Mouse (Mus musculus) ES-Bruce4 (cell line): ENCODE data around the gene Tspoap1. TPM values are rescaled to one million over a fixed set of nuclear protein-coding genes. Genes with fewer than 3 reads are reported as not detected.

ENCODE experiments used
- H3K27ac ChIP-seq: 2 replicates; pipeline ENCODE4 v1.5.1; 2012; ENCODE audit warnings: low read length, inconsistent platforms; ENCODE audit not compliant: insufficient read depth
- H3K27me3 ChIP-seq: 2 replicates; pipeline ENCODE4 v1.6.1; 2012; ENCODE audit warnings: mild to moderate bottlenecking, low read length, inconsistent platforms; ENCODE audit not compliant: control insufficient read depth, poor library complexity, insufficient read depth, severe bottlenecking
- H3K36me3 ChIP-seq: 2 replicates; pipeline ENCODE4 v1.6.1; 2012; ENCODE audit warnings: inconsistent platforms, mild to moderate bottlenecking, low read length, moderate library complexity; ENCODE audit not compliant: control insufficient read depth, poor library complexity, insufficient read depth, severe bottlenecking
- H3K4me1 ChIP-seq: one replicate; pipeline ENCODE4 v1.8.1; 2011; ENCODE audit warnings: low read length; ENCODE audit not compliant: control insufficient read depth, insufficient read depth
- H3K4me3 ChIP-seq: 2 replicates; pipeline ENCODE4 v1.5.1; 2011; ENCODE audit warnings: low read depth, mild to moderate bottlenecking, low read length
- H3K9ac ChIP-seq: 2 replicates; pipeline ENCODE4 v1.6.1; 2012; ENCODE audit warnings: low read depth, mild to moderate bottlenecking, inconsistent platforms; ENCODE audit not compliant: poor library complexity, severe bottlenecking
- H3K9me3 ChIP-seq: replicated peaks from 2 replicates; pipeline ENCODE4 v1.6.1; 2012; ENCODE audit warnings: mild to moderate bottlenecking, low read length, inconsistent platforms; ENCODE audit not compliant: control insufficient read depth, poor library complexity, insufficient read depth, severe bottlenecking
- CTCF ChIP-seq: IDR thresholded peaks from one replicate; pipeline ENCODE4 v1.8.1; 2011; ENCODE audit warnings: low read depth, low read length
- EP300 ChIP-seq: IDR thresholded peaks from 2 replicates; pipeline ENCODE4 v1.6.1; 2011; ENCODE audit warnings: low read depth, low read length; ENCODE audit not compliant: insufficient read depth
- POLR2A ChIP-seq: IDR thresholded peaks from one replicate; pipeline ENCODE4 v1.8.1; 2011; ENCODE audit warnings: low read length; ENCODE audit not compliant: insufficient read depth
- polyA plus RNA-seq: library from polyadenylated mRNA; stranded (reverse); fragments of >200 nt; gene quantifications from 2 replicates; pipeline ENCODE4 v1.2.4, GENCODE M21; 2011; ENCODE audit warnings: low read depth; ENCODE audit not compliant: missing spikeins, insufficient read depth, insufficient read length

Gene Tspoap1
- polyA plus RNA-seq, 1 experiment, result 3.2 TPM

DNA sequence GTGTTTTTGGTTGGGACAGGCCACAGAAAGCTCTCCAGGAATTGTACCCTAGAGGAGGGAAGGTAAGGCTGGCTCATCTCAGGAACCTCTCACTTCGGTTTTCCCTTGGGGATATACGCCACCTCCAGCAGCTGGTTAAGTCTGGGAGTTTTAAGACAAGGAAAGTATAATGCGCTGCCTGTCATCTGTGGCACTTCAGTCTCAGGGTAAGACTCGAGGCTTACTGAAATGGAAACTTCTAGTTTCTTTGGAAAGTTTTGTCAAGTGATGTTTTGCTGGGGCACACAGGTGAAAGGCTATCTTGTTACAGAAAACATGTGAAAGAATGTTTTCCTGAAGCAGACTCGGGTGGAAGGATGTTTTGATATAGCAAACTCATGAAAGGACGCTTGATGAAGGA lies 47.1 kb downstream of the Tspoap1 start:
- TF ChIP-seq CTCF (no peak), EP300 (no peak), POLR2A (no peak)
- H3K4me1 ChIP-seq, result no peaks in the 10 kb centered on the region
- H3K36me3 ChIP-seq, result no peaks in the 10 kb centered on the region
- H3K4me3 ChIP-seq, result no peak overlapping the region
- H3K27ac ChIP-seq, result no peak overlapping the region
- no peaks in the 10 kb centered on the region for H3K27me3 ChIP-seq
- H3K9me3 ChIP-seq, result no peaks in the 10 kb centered on the region
- no peak overlapping the region for H3K9ac ChIP-seq

- TF ChIP-seq CTCF, result no peak
- no peak for TF ChIP-seq EP300
- TF ChIP-seq POLR2A, result no peak
- Histone ChIP-seq H3K4me1 (no peaks in the 10 kb centered on the region), H3K27ac (no peak overlapping the region), H3K36me3 (no peaks in the 10 kb centered on the region), H3K27me3 (no peaks in the 10 kb centered on the region), H3K9ac (no peak overlapping the region), H3K4me3 (no peak overlapping the region), H3K9me3 (no peaks in the 10 kb centered on the region)
These were observed 47.9 kb downstream of the Tspoap1 start for GRCm38 (mm10) chr11:87808236-87808635.

DNA sequence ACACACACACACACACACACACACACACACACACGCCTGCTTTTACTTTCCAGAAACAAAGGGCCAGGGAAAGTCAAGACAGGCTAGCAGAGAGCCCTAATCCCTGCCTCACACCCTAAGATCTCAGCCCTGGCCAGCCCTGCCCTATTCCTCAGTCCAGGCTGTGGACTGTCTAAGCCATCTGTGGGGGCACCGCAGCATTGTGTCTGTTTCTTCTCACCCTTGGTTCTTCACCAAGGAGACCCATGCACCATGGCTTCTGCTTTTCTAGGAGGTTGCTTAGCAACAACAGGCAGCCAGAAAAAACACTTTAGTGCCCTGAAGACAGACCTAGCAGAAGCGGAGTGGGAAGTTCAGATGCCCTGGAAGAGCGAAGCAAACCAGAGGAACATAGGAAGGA lies 51.1 kb downstream of the Tspoap1 start:
- no peak overlapping the region for H3K9ac ChIP-seq
- no peak overlapping the region for H3K27ac ChIP-seq

GRCm38 (mm10) chr11:87814831-87815230 lies 54.5 kb downstream of the Tspoap1 start:
- TF ChIP-seq EP300 (no peak), POLR2A (no peak), CTCF (no peak)
- Histone ChIP-seq H3K4me1 (no peaks in the 10 kb centered on the region), H3K9ac (no peak overlapping the region), H3K4me3 (no peak overlapping the region), H3K27me3 (no peaks in the 10 kb centered on the region), H3K36me3 (no peaks in the 10 kb centered on the region), H3K27ac (no peak overlapping the region), H3K9me3 (no peaks in the 10 kb centered on the region)

More for the DNA sequence above, 51.1 kb downstream of the Tspoap1 start:
- H3K4me1 ChIP-seq, result no peaks in the 10 kb centered on the region
- H3K9me3 ChIP-seq, result no peaks in the 10 kb centered on the region
- TF ChIP-seq POLR2A, result no peak
- TF ChIP-seq CTCF, result no peak
- no peak for TF ChIP-seq EP300
- no peaks in the 10 kb centered on the region for H3K27me3 ChIP-seq
- H3K4me3 ChIP-seq, result no peak overlapping the region
- no peaks in the 10 kb centered on the region for H3K36me3 ChIP-seq

DNA sequence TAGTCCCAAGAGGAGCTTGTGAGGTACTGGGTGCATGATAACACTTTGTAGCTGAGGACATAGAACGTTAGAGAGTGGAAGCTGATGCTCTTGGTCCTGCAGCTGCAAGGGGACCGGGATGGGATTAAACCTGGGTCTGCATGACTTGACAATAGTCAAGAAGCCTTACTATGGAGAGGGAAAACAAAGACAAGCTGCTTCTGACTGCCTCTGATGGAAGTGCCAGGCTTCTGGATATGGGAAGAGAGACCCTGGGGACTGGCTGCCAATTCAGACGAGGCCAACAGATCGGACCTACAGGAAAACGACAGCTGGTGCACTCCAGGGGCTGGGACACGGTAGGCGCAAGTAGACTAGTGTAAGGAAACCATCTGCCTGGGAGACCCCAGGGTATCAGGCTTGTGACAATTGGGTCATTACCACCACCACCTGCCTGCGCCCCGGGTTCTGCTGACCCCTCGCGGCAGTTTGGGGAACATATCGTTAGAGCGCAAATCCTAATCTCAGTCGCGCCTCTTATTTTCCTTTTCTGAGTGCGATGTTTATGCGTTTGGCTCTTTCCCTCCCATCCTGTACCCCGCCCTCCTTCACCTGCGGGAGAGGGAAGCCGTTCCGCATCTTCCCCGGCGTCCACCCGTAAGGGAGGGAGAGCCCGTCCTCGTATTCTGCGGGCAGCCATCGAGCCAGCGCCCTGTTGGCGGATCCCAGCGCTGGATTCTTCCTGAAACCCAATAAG lies 56.5 kb downstream of the Tspoap1 start:
- Histone ChIP-seq H3K4me3 (peak overlapping the region; percentile 26), H3K9ac (no peak overlapping the region), H3K27ac (no peak overlapping the region), H3K36me3 (no peaks in the 10 kb centered on the region), H3K27me3 (no peaks in the 10 kb centered on the region), H3K9me3 (no peaks in the 10 kb centered on the region), H3K4me1 (no peaks in the 10 kb centered on the region)
- TF ChIP-seq CTCF, result peak; percentile 76
- no peak for TF ChIP-seq POLR2A
- no peak for TF ChIP-seq EP300

DNA sequence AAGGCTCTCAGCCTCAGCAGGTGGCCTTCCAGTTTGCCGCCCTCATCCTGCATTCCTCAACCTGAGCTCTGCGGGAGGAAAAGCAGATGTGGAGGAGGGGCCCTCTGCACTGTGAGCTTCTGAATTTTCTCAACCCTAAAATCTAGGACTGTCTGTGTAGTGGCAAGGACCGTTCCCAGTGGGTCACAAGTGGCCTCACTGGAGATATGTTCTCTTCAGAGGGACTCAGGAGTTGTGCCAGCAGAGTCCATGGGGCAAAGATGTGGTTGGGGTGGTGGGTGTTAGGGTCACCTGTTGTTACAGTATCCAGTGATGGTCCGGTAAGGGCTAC lies 57.1 kb downstream of the Tspoap1 start:
- Histone ChIP-seq H3K9me3 (no peaks in the 10 kb centered on the region), H3K4me1 (no peaks in the 10 kb centered on the region), H3K9ac (no peak overlapping the region), H3K27me3 (no peaks in the 10 kb centered on the region), H3K36me3 (no peaks in the 10 kb centered on the region), H3K27ac (no peak overlapping the region), H3K4me3 (no peak overlapping the region)
- TF ChIP-seq EP300, result no peak
